Mouse (Mus musculus): Measurements from ENCODE around the gene Fos.

Fos gene

DNA sequence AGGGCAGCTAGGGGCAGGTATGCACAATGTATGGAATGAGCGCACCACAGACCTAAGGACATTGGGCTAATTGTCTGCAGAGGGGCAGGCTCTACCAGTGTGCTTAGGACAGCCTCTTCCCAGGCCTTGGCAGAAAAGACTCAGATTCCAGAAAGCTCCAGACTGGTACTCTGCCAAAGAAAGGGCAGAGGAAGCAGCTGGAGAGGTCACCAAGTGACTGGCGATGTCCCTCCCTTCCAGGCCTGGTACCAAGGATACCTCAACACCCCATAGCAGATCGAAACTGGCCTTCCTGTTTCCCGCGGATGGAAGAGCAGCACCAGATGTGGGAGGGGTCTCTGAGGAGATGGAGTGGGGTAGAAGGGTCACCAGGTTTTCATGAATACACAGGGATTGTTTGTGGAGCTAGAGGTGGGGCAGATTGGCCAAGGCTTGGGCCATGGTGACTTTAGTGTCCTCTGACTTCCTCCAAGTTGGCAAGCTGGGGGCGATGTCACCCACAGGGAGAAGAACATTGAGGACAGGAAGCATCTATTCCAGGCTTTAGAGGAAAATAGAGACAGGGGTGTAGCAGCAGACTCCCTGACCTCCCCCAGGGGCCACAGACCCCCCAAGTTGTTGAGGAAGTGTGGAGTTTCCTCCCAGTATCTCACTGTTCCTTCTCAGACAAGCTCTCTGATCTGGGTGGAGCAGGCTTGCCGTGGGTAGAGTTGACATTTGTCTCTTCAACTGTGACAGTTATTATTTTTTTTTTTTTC is 49.1 kb downstream of the Fos start:
- WGBS: 72% methylated on average over 7 of the region's 7 CpGs

DNA sequence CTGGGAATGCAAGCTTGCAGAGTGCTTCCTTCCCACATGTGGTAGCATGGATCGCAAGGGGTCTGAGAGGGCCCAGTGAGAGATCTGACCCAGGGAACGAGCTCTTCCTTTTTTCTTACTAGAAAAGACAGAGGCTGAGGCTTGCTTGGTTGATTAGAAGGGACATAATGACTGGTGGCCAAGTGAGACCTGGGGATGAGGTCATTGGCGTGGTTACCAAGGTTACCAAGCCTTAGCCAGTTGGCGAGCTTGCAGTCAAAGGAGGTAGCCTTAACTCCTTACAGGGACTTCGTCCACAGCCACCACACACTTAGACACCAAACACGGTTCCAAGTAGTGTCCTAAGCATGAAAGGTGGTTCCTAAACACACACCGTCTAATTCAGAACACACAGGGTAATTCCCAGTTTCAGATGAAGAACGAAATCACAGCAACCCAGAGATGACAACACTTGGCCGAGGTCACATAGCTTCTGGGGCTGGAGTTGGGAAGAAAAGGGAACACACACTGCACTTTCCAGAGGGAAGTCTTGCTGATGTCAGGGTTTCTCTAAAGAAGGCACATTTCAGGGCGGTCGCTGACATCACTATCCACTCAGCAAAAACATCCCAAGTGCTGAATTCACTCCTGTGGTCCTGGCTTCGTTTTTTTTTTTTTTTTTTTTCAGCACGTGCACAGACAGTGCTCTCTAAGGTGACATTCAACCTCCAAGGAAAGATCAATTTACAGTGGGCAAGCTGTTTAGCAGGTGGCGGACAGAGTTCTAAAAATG is 49.9 kb downstream of the Fos start:
- WGBS: 68% methylated on average over 14 of the region's 14 CpGs

DNA sequence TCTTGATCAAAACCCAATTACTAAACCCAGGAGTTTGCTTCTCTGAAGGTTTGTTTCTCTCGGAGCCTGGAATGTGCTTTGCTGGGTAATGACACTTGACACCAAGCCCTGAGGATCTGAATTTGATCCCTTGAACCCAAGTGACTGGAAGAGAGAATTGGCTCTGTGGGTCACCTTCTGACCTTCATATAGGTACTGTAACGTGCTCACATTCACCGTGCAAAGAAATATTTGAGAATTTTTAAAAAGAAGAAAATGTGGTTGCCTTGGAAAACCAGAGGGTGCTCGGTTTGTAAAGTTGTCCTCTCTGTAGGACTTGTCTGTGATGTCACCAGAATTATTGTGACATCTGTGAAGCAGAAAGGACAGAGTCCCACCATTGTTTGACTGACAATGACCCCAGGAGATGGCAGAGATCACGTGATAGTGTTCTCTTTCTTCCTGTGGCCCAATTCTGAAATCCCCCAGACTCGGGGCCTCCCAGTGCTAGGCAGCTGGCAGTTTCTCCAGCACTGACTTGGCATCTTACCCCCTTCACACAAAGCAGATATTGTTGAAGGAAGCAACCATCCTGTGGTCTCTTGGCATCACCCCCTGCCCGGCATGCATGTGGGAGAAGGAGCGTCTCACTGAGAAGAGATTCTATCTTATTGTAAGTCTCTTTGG is 50.6 kb downstream of the Fos start:
- WGBS: 52% methylated on average over 8 of the region's 8 CpGs

DNA sequence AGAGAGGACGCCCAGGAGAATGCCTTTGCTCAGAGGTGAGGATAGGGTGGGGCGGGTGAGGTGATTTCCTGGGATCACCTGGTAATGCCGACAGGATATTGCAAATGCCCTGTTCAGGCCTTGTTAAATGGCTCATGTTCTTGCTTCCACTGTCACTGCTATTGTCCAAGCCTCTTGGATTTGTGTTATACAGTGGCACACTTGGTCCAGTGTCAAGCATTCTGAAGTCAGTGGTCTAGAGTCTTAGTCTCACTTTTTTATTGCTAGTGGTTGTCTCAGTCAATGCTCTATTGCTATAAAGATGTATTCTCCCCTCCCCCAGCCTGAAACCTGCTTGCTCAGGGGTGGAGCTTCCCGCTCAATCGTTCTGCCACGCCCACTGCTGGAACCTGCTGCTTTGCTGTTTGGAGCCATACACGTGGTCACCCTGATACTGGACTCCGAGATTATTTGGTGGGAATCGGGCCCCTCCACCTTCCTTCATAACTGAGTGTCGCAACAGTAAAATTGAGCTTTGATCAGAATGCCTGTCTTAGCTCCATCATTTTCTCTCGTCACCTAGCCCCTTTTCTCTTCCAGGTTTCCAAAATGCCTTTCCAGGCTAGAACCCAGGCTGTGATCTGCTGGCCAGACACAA is 51.3 kb downstream of the Fos start:
- 60% methylated on average over 11 of the region's 11 CpGs for WGBS

All from cerebral cortex, adult 2 months (tissue).